Mouse (Mus musculus) limb, embryonic 11.5 days (tissue): Measurements from ENCODE around the gene Mmadhc. TPM values are rescaled to one million over a fixed set of nuclear protein-coding genes. Genes with fewer than 3 reads are reported as not detected.

Source experiments
- ATAC-seq: fragments of 200-750 bp; cut with Nextera tagmentation; 2 replicates; pipeline ENCODE4 v1.8.0; 2017; ENCODE audit warnings: low read depth; ENCODE audit not compliant: insufficient number of reproducible peaks, low FRiP score, low TSS enrichment
- DNase-seq: peaks from one replicate; pipeline ENCODE4 v3.0.0-alpha.2; 2015; ENCODE audit warnings: low spot score
- H3K27ac ChIP-seq: fragments of 300-500 bp; sonication (generic); replicated peaks from 2 replicates; pipeline ENCODE4 v1.5.1; 2014; ENCODE audit warnings: low read depth, mild to moderate bottlenecking, low read length
- H3K27me3 ChIP-seq: fragments of 300-500 bp; sonication (generic); 2 replicates; pipeline ENCODE4 v1.6.1; 2014; ENCODE audit warnings: mild to moderate bottlenecking, low read length, mixed read lengths; ENCODE audit not compliant: control insufficient read depth, insufficient read depth
- H3K36me3 ChIP-seq: fragments of 300-500 bp; sonication (generic); 2 replicates; pipeline ENCODE4 v1.6.1; 2014; ENCODE audit warnings: mild to moderate bottlenecking, low read length, moderate library complexity, mixed read lengths; ENCODE audit not compliant: control insufficient read depth, insufficient read depth
- H3K4me1 ChIP-seq: fragments of 300-500 bp; sonication (generic); 2 replicates; pipeline ENCODE4 v1.6.1; 2014; ENCODE audit warnings: low read length, mixed read lengths; ENCODE audit not compliant: control insufficient read depth, insufficient read depth
- H3K4me2 ChIP-seq: fragments of 300-500 bp; sonication (generic); 2 replicates; pipeline ENCODE4 v1.6.1; 2014; ENCODE audit warnings: low read depth, mild to moderate bottlenecking, moderate library complexity; ENCODE audit not compliant: severe bottlenecking
- H3K4me3 ChIP-seq: fragments of 300-500 bp; sonication (generic); 2 replicates; pipeline ENCODE4 v1.5.1; 2014; ENCODE audit warnings: low read depth, low read length
- H3K9ac ChIP-seq: fragments of 300-500 bp; sonication (generic); 2 replicates; pipeline ENCODE4 v1.6.1; 2014; ENCODE audit warnings: mild to moderate bottlenecking, low read length
- H3K9me3 ChIP-seq: fragments of 300-500 bp; sonication (generic); 2 replicates; pipeline ENCODE4 v1.6.1; 2016; ENCODE audit warnings: low read length; ENCODE audit not compliant: control insufficient read depth
- WGBS: fragments of 180-500 bp; shearing (Covaris S2); extraction: QIAGEN DNeasy Blood & Tissue Kit; methylation state at CpG from one replicate; pipeline ENCODE4 v1.1.7; 2014; 5-methylcytosine and 5-hydroxymethylcytosine counted together
- polyA plus RNA-seq: library from polyadenylated mRNA; unstranded; fragments of >200 nt; fragmentation: Nextera tagmentation; extraction: Ambion mirVana; gene quantifications from 2 replicates; pipeline ENCODE4 v1.2.1, GENCODE M21; 2014

Mmadhc gene
- polyA plus RNA-seq, 1 experiment from 2014 or later = 168 TPM

GRCm38 (mm10) chr2:50248551-50248950 lies 48.0 kb downstream of the Mmadhc start:
- ATAC-seq (no peak), DNase-seq (no peak)
- H3K9me3 ChIP-seq = no peaks in the 10 kb centered on the region
- no peaks in the 10 kb centered on the region for H3K36me3 ChIP-seq
- no peak overlapping the region for H3K4me3 ChIP-seq
- no peak overlapping the region for H3K27ac ChIP-seq
- no peaks in the 10 kb centered on the region for H3K4me1 ChIP-seq
- no peak overlapping the region for H3K9ac ChIP-seq
- 78% methylated on average over 3 of the region's 3 CpGs for WGBS
- no peaks in the 10 kb centered on the region for H3K27me3 ChIP-seq
- no peak overlapping the region for H3K4me2 ChIP-seq

GRCm38 (mm10) chr2:50233491-50233890 lies 63.1 kb downstream of the Mmadhc start:
- 85% methylated on average over 8 of the region's 8 CpGs for WGBS
- ATAC-seq = no peak
- H3K27ac ChIP-seq = no peak overlapping the region

More at GRCm38 (mm10) chr2:50233491-50233890, 63.1 kb downstream of the Mmadhc start:
- no peak for DNase-seq
- Histone ChIP-seq H3K9me3 (no peaks in the 10 kb centered on the region), H3K4me2 (no peak overlapping the region), H3K27me3 (no peaks in the 10 kb centered on the region), H3K36me3 (no peaks in the 10 kb centered on the region), H3K4me1 (no peaks in the 10 kb centered on the region), H3K9ac (no peak overlapping the region), H3K4me3 (no peak overlapping the region)

Other genes with a start within 250 kb of the Mmadhc start
- gene Lypd6, start 230.4 kb downstream of the Mmadhc start, polyA plus RNA-seq = 7.4 and 7.6 TPM in 2 replicates